Mouse (Mus musculus): ENCODE measurements around the gene Usp37. TPM values are rescaled to one million over a fixed set of nuclear protein-coding genes. Genes with fewer than 3 reads are reported as not detected.

Usp37 gene
- total and polyA plus RNA-seq, 2 experiments from 2014 or later: 18.5 to 19.3 TPM

GRCm38 (mm10) chr1:74444538-74444937 is 99.5 kb downstream of the Usp37 start:
- no peak overlapping the region for H3K27ac ChIP-seq (ENCODE audit: low read depth, low read length)
- WGBS: 94% methylated on average over 2 of the region's 2 CpGs
- ATAC-seq (ENCODE audit: low FRiP score) (no peak), DNase-seq (ENCODE audit: low spot score) (no peak)
- no peak overlapping the region for H3K4me3 ChIP-seq (ENCODE audit: low read depth, low read length)
- H3K27me3 ChIP-seq (ENCODE audit: insufficient read depth, low read length): no peaks in the 10 kb centered on the region
- H3K9me3 ChIP-seq (ENCODE audit: low read length): no peaks in the 10 kb centered on the region
- H3K36me3 ChIP-seq (ENCODE audit: insufficient read depth, low read length): peaks cover 25% of the 10 kb centered on the region
- no peaks in the 10 kb centered on the region for H3K4me1 ChIP-seq (ENCODE audit: insufficient read depth, low read length)
- no peak for TF ChIP-seq CTCF (IDR thresholded peaks at IDR 0.05)
- no peak overlapping the region for H3K9ac ChIP-seq (replicated peaks; ENCODE audit: low read length, poor library complexity, severe bottlenecking)
- no peak overlapping the region for H3K4me2 ChIP-seq (ENCODE audit: low read depth, low read length, poor library complexity, severe bottlenecking)

- H3K9me3 ChIP-seq (ENCODE audit: low read length): no peaks in the 10 kb centered on the region
- DNase-seq (ENCODE audit: low spot score) (no peak), ATAC-seq (ENCODE audit: low FRiP score) (no peak)
- H3K4me1 ChIP-seq (ENCODE audit: insufficient read depth, low read length): no peaks in the 10 kb centered on the region
- H3K4me2 ChIP-seq (ENCODE audit: low read depth, low read length, poor library complexity, severe bottlenecking): no peak overlapping the region
- H3K27ac ChIP-seq (ENCODE audit: low read depth, low read length): no peak overlapping the region
- no peak overlapping the region for H3K9ac ChIP-seq (replicated peaks; ENCODE audit: low read length, poor library complexity, severe bottlenecking)
- WGBS: 90% methylated on average over 19 of the region's 19 CpGs
- no peaks in the 10 kb centered on the region for H3K27me3 ChIP-seq (ENCODE audit: insufficient read depth, low read length)
- H3K36me3 ChIP-seq (ENCODE audit: insufficient read depth, low read length): peaks cover 23% of the 10 kb centered on the region
- no peak overlapping the region for H3K4me3 ChIP-seq (ENCODE audit: low read depth, low read length)
- TF ChIP-seq CTCF (IDR thresholded peaks at IDR 0.05): no peak
Observed at GRCm38 (mm10) chr1:74439166-74439876, 104.8 kb downstream of the Usp37 start.

GRCm38 (mm10) chr1:74437702-74438427 is 106.2 kb downstream of the Usp37 start:
- no peak for TF ChIP-seq CTCF (IDR thresholded peaks at IDR 0.05)
- H3K4me3 ChIP-seq (ENCODE audit: low read depth, low read length): no peak overlapping the region
- H3K36me3 ChIP-seq (ENCODE audit: insufficient read depth, low read length): peaks cover 26% of the 10 kb centered on the region
- H3K4me1 ChIP-seq (ENCODE audit: insufficient read depth, low read length): no peaks in the 10 kb centered on the region
- H3K27me3 ChIP-seq (ENCODE audit: insufficient read depth, low read length): no peaks in the 10 kb centered on the region
- H3K9me3 ChIP-seq (ENCODE audit: low read length): no peaks in the 10 kb centered on the region
- ATAC-seq (ENCODE audit: low FRiP score): peak; percentile 49; the same call in 1 of the 2 replicates
- H3K27ac ChIP-seq (ENCODE audit: low read depth, low read length): no peak overlapping the region
- no peak overlapping the region for H3K4me2 ChIP-seq (ENCODE audit: low read depth, low read length, poor library complexity, severe bottlenecking)
- DNase-seq (ENCODE audit: low spot score): peak; percentile 32
- no peak overlapping the region for H3K9ac ChIP-seq (replicated peaks; ENCODE audit: low read length, poor library complexity, severe bottlenecking)
- 74% methylated on average over 8 of the region's 8 CpGs for WGBS

- H3K4me1 ChIP-seq (ENCODE audit: insufficient read depth, low read length): no peaks in the 10 kb centered on the region
- 93% methylated on average over 6 of the region's 6 CpGs for WGBS
Observed at GRCm38 (mm10) chr1:74435563-74435962, 108.5 kb downstream of the Usp37 start.

GRCm38 (mm10) chr1:74434596-74434995 is 109.5 kb downstream of the Usp37 start:
- WGBS: 78% methylated on average over 5 of the region's 5 CpGs
- Histone ChIP-seq H3K27ac (ENCODE audit: low read depth, low read length) (no peak overlapping the region), H3K9me3 (ENCODE audit: low read length) (no peaks in the 10 kb centered on the region), H3K9ac (replicated peaks; ENCODE audit: low read length, poor library complexity, severe bottlenecking) (no peak overlapping the region), H3K4me3 (ENCODE audit: low read depth, low read length) (no peak overlapping the region), H3K27me3 (ENCODE audit: insufficient read depth, low read length) (no peaks in the 10 kb centered on the region), H3K4me1 (ENCODE audit: insufficient read depth, low read length) (no peaks in the 10 kb centered on the region), H3K4me2 (ENCODE audit: low read depth, low read length, poor library complexity, severe bottlenecking) (no peak overlapping the region), H3K36me3 (ENCODE audit: insufficient read depth, low read length) (peaks cover 22% of the 10 kb centered on the region)
- no peak for DNase-seq (ENCODE audit: low spot score)
- no peak for TF ChIP-seq CTCF (IDR thresholded peaks at IDR 0.05)
- no peak for ATAC-seq (ENCODE audit: low FRiP score)

More at GRCm38 (mm10) chr1:74435563-74435962, 108.5 kb downstream of the Usp37 start:
- H3K9ac ChIP-seq (replicated peaks; ENCODE audit: low read length, poor library complexity, severe bottlenecking): no peak overlapping the region
- no peak for DNase-seq (ENCODE audit: low spot score)
- no peak overlapping the region for H3K4me3 ChIP-seq (ENCODE audit: low read depth, low read length)
- H3K9me3 ChIP-seq (ENCODE audit: low read length): no peaks in the 10 kb centered on the region
- no peaks in the 10 kb centered on the region for H3K27me3 ChIP-seq (ENCODE audit: insufficient read depth, low read length)
- no peak overlapping the region for H3K4me2 ChIP-seq (ENCODE audit: low read depth, low read length, poor library complexity, severe bottlenecking)
- no peak for TF ChIP-seq CTCF (IDR thresholded peaks at IDR 0.05)
- no peak for ATAC-seq (ENCODE audit: low FRiP score)
- H3K36me3 ChIP-seq (ENCODE audit: insufficient read depth, low read length): peaks cover 25% of the 10 kb centered on the region
- H3K27ac ChIP-seq (ENCODE audit: low read depth, low read length): no peak overlapping the region

- H3K9me3 ChIP-seq (ENCODE audit: low read length): no peaks in the 10 kb centered on the region
- no peaks in the 10 kb centered on the region for H3K4me1 ChIP-seq (ENCODE audit: insufficient read depth, low read length)
- H3K9ac ChIP-seq (replicated peaks; ENCODE audit: low read length, poor library complexity, severe bottlenecking): no peak overlapping the region
- peaks cover 10% of the 10 kb centered on the region for H3K36me3 ChIP-seq (ENCODE audit: insufficient read depth, low read length)
- no peak overlapping the region for H3K4me3 ChIP-seq (ENCODE audit: low read depth, low read length)
- no peak overlapping the region for H3K4me2 ChIP-seq (ENCODE audit: low read depth, low read length, poor library complexity, severe bottlenecking)
- DNase-seq (ENCODE audit: low spot score) (no peak), ATAC-seq (ENCODE audit: low FRiP score) (no peak)
- no peak overlapping the region for H3K27ac ChIP-seq (ENCODE audit: low read depth, low read length)
- H3K27me3 ChIP-seq (ENCODE audit: insufficient read depth, low read length): no peaks in the 10 kb centered on the region
- TF ChIP-seq CTCF (IDR thresholded peaks at IDR 0.05): no peak
- WGBS: 83% methylated on average over 6 of the region's 6 CpGs
Observed at GRCm38 (mm10) chr1:74433220-74433619, 110.9 kb downstream of the Usp37 start.

Data from midbrain, postnatal 0 days (tissue).